Mouse (Mus musculus): Measurements from ENCODE around the gene Tbxas1.

Gene Tbxas1

DNA sequence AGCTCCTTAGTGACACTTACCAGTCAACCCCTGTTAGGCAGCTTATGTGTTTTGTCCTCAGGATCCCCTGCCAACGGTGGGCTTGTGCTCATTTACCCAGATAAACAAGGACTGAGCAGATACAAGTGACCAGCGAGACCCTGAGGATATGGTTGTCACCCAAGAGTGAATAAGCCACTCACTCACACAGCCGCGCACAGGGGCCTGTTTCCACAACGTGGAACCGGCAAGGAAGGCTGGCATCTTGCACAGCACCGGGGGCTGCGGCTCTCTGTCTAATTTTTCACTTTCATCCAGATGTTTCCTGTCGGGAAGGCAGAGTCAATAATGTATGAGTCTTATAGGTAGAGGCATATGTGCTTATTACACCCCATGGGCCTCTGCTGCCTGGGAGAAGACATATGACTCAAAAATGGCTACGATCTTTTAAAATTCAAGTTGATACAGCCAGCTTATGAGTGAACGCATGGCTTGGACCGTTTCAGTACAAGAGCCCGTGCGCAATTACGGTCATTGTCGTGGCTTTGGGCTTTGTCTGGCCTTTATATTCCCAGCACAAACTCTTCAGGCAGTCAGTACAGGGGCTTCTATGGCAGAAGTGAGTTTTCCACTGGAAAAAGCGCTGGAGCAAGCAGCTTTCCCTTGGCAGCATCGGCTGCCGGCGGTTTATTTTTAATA is 130.2 kb downstream of the Tbxas1 start:
- DNase-seq = no peak

GRCm38 (mm10) chr6:39005945-39006572 is 130.9 kb downstream of the Tbxas1 start:
- DNase-seq = peak; percentile 28

DNA sequence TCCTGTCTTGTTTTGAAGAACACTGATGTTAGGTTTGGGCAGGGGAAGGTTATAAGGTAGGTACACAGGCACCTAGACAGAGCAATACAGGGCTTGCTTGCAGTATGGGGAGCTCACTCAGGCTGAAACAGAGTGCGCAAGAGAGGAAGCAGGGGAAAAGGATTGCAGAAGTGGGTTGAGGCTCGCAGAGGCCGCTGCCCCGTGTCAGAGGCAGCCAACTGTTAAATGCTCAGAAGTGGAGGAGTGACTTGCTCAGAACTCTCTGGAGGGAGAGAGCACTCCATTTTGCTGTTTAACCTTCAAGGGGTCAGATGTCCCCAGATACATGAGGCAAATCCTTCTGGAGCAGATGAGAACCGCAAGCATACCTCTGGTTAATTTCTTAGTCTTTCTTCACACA is 132.0 kb downstream of the Tbxas1 start:
- no peak for DNase-seq

- DNase-seq = no peak
Observed at GRCm38 (mm10) chr6:39008116-39008515, 132.9 kb downstream of the Tbxas1 start.

GRCm38 (mm10) chr6:39013034-39013832 is 138.0 kb downstream of the Tbxas1 start:
- no peak for DNase-seq

- DNase-seq = no peak
Observed at GRCm38 (mm10) chr6:39017942-39018341, 142.7 kb downstream of the Tbxas1 start.

- no peak for DNase-seq
Observed at GRCm38 (mm10) chr6:39018805-39019204, 143.6 kb downstream of the Tbxas1 start.

- no peak for DNase-seq
Observed at GRCm38 (mm10) chr6:39019219-39019618, 144.0 kb downstream of the Tbxas1 start.

DNA sequence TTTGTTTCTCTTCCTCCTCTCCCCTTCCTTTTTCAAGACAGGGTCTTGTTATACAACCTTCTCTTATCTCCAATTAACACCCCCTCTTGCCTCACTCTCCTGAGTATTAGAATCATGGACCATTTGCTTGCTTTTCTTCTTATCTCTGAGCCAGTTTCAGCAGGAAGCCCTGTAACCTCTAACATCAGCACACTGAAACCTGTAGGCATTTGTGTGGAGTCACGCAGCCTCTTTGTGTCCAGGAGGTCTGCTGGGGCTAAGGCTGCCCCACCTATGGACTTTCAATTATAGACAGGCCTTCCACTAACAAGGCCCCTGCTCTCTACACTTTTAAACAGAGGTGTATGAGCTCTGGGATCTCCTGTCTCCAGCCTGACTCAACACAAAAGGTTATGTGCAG is 146.7 kb downstream of the Tbxas1 start:
- no peak for DNase-seq

DNA sequence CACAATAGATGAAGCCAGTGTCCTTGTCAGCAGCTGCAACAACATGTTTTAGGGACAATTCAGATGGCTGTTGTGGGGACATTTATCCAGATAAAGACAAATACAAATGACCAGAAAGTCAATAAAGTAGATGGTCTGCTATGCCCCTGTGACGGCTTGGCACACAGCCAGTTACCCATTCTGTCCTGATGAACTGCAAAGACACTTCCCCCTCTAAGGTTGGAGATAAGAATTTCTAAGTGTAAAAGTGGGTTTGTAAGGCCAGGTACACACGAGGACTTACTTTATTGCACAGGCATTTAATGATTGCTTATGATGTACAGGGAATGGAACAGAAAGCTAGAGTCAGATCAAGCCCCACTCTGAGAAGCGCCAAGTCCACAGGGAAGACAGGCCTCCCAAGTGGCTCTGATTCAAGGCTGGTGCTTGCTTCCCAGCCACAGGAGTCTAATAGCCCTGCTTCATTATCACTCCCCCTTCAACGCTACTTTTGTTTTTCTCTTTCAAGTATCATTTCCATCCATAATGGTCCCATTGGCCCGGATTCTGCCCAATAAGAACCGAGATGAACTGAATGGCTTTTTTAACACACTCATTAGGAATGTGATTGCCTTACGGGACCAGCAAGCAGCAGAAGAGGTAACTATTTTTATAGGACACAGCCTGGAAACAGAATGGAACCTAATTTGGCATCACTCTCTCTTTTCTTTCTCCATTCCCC is 147.4 kb downstream of the Tbxas1 start:
- DNase-seq = no peak

DNA sequence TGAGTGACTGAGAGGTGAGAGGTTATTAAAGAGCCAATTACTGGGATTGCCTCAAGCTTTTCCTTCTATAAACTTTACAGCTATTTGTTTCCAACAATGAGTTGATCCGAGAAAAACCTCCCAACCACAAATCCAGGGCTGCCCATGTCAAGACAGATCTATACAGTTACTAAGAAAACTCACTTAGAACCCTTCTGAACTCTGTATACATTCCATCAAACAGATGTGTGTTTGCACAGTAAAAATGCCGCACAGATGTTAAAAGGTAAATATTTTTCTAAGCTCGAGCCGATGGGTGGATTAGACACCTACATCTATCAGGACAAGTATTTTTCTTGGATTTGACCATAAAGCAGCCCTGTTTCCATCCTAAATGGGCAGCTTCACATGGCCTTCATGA is 149.4 kb downstream of the Tbxas1 start:
- no peak for DNase-seq

DNA sequence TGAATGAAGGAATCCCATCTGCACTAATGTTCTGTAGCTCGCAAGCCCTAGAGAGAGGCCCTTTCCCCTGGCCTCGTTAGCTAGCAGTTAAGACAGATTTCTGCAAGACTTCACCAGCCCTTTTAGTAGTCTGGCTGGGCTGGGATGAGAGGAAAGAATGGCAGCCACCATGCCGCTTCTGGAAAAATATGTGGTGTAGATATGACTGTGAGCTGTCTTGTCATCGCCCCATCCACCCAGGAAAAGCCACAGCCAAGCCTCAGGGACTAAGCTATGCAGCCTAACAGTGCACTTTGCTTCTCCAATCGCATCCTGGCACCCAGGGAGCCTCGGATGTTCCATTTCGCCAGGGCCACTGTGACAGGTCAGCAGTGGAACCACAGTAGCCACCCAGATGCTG is 149.8 kb downstream of the Tbxas1 start:
- DNase-seq = no peak

DNA sequence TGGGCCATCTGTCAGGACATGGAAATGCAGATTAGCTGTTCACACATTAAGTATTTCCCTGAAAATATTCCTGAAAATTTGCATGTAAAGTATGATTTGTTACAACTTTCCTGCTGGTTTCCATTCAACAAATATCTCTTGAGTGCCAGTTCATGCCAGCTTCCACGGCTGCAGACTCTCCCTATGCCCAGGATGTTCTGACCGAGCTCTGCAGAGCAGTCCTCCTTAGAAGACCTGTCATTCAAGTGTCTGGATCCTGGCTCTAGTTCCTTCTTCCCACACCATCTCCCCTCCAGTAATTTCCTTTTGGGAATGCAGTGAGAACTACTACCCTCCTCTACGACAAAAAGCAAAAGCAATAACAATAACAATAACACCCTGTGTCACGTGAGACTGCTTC is 155.5 kb downstream of the Tbxas1 start:
- DNase-seq = no peak

GRCm38 (mm10) chr6:39033676-39034075 is 158.5 kb downstream of the Tbxas1 start:
- DNase-seq = no peak

GRCm38 (mm10) chr6:39035039-39035438 is 159.8 kb downstream of the Tbxas1 start:
- DNase-seq = no peak

GRCm38 (mm10) chr6:39036204-39036603 is 161.0 kb downstream of the Tbxas1 start:
- DNase-seq = no peak

GRCm38 (mm10) chr6:39040451-39040850 is 165.2 kb downstream of the Tbxas1 start:
- DNase-seq = no peak

GRCm38 (mm10) chr6:39049141-39049540 is 173.9 kb downstream of the Tbxas1 start:
- DNase-seq = no peak

GRCm38 (mm10) chr6:39050836-39051235 is 175.6 kb downstream of the Tbxas1 start:
- DNase-seq = no peak

GRCm38 (mm10) chr6:39051799-39052556 is 176.8 kb downstream of the Tbxas1 start:
- DNase-seq = no peak

DNA sequence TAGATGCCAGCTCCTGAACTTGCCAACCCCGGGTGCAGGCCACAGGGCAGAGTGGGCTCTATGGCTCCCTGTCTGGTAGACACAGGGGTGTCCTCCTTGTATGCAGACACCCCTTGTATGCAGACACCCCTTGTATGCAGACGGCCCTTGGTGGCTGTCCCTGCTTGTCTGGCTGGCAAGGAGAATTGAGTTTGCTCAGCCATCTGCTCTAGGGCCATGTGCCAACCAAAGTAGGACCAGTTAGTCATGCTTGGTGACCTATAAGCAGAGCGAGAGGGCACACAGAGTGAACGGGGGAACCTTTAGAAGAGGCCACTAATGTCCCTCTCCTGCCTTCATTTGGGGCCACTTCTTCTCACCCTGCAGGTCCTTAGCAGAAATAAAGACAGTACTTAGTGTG is 177.4 kb downstream of the Tbxas1 start:
- no peak for DNase-seq

DNA sequence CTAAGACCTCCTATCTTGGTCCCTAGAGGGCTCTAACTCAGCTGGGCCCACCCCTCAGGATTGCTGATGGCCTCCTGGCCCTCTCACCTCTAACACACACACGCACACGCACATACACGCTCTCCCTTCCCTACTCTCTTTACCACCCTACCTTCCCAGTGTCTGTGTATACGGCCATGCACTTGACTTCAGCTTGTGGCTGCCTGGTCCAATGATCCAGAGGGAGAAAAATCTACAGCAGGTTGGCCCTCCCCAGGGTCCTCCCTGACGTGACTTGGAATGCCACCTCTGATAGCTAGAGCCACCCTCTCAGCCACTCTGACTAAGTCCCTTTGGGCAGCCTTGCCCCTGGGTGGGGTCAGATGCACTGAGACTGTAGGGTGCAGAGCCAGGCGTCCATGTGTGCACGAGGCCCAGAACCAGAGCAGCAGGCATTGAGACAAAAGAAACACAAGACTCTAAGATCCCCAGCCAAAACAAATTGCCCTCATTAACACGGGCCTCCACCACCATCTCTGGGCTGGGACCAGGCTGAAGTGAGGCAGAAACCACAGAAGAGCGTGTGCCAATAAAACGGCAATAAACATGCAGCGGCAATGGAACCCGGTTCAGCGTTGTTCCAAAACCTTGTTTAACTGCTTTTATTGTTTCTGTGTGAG is 179.1 kb downstream of the Tbxas1 start:
- DNase-seq = no peak

All from right cerebral cortex, postnatal 25 days (tissue).